Mouse (Mus musculus) forebrain, embryonic 11.5 days (tissue): ENCODE results near the gene Pla2g6. TPM values are rescaled to one million over a fixed set of nuclear protein-coding genes. Genes with fewer than 3 reads are reported as not detected.

Experiments used
- ATAC-seq: fragments of 200-750 bp; cut with Nextera tagmentation; replicated peaks from 2 replicates; pipeline ENCODE4 v1.8.0; 2017; ENCODE audit warnings: moderate TSS enrichment; ENCODE audit not compliant: low FRiP score
- DNase-seq: peaks from one replicate; pipeline ENCODE4 v3.0.0-alpha.2; 2017; ENCODE audit warnings: low spot score
- H3K27ac ChIP-seq: fragments of 300-500 bp; sonication (generic); 2 replicates; pipeline ENCODE4 v1.5.1; 2014; ENCODE audit warnings: low read depth, low read length
- H3K27me3 ChIP-seq: fragments of 300-500 bp; sonication (generic); 2 replicates; pipeline ENCODE4 v1.6.1; 2014; ENCODE audit warnings: mild to moderate bottlenecking, low read length, mixed read lengths; ENCODE audit not compliant: control insufficient read depth, insufficient read depth
- H3K36me3 ChIP-seq: fragments of 300-500 bp; sonication (generic); 2 replicates; pipeline ENCODE4 v1.6.1; 2014; ENCODE audit warnings: mild to moderate bottlenecking, low read length, moderate library complexity, mixed read lengths; ENCODE audit not compliant: control insufficient read depth, insufficient read depth
- H3K4me1 ChIP-seq: fragments of 300-500 bp; sonication (generic); replicated peaks from 2 replicates; pipeline ENCODE4 v1.6.1; 2014; ENCODE audit warnings: low read length, mixed read lengths; ENCODE audit not compliant: control insufficient read depth, insufficient read depth
- H3K4me2 ChIP-seq: fragments of 300-500 bp; sonication (generic); 2 replicates; pipeline ENCODE4 v1.6.1; 2014; ENCODE audit warnings: low read depth, mild to moderate bottlenecking, low read length, moderate library complexity, mixed read lengths; ENCODE audit not compliant: severe bottlenecking
- H3K4me3 ChIP-seq: fragments of 300-500 bp; sonication (generic); 2 replicates; pipeline ENCODE4 v1.5.1; 2014; ENCODE audit warnings: low read depth, low read length
- H3K9ac ChIP-seq: fragments of 300-500 bp; sonication (generic); 2 replicates; pipeline ENCODE4 v1.6.1; 2014; ENCODE audit warnings: low read length
- H3K9me3 ChIP-seq: fragments of 300-500 bp; sonication (generic); 2 replicates; pipeline ENCODE4 v1.6.1; 2016; ENCODE audit warnings: low read length, mixed read lengths; ENCODE audit not compliant: control insufficient read depth
- WGBS: fragments of 180-500 bp; shearing (Covaris S2); extraction: QIAGEN DNeasy Blood & Tissue Kit; methylation state at CpG from one replicate; pipeline ENCODE4 v1.1.7; 2014; 5-methylcytosine and 5-hydroxymethylcytosine counted together
- polyA plus RNA-seq: library from polyadenylated mRNA; unstranded; fragments of >200 nt; fragmentation: Nextera tagmentation; extraction: Ambion mirVana; gene quantifications from 2 replicates; pipeline ENCODE4 v1.2.1, GENCODE M21; 2014

The Pla2g6 gene
- polyA plus RNA-seq, 1 experiment from 2014 or later = 22.3 TPM

GRCm38 (mm10) chr15:79282434-79282833 is 45.8 kb downstream of the Pla2g6 start:
- Histone ChIP-seq H3K36me3 (no peaks in the 10 kb centered on the region), H3K27me3 (no peaks in the 10 kb centered on the region), H3K4me2 (no peak overlapping the region), H3K9me3 (no peaks in the 10 kb centered on the region), H3K4me1 (no peaks in the 10 kb centered on the region), H3K27ac (no peak overlapping the region), H3K4me3 (no peak overlapping the region), H3K9ac (no peak overlapping the region)
- 88% methylated on average over 5 of the region's 5 CpGs for WGBS
- DNase-seq = no peak
- no peak for ATAC-seq

GRCm38 (mm10) chr15:79281389-79281788 is 46.8 kb downstream of the Pla2g6 start:
- Histone ChIP-seq H3K4me1 (no peaks in the 10 kb centered on the region), H3K9ac (no peak overlapping the region), H3K27ac (no peak overlapping the region), H3K9me3 (no peaks in the 10 kb centered on the region; the same call in 1 of the 2 replicates), H3K4me2 (no peak overlapping the region), H3K27me3 (no peaks in the 10 kb centered on the region), H3K36me3 (no peaks in the 10 kb centered on the region), H3K4me3 (no peak overlapping the region)
- WGBS = 84% methylated on average over 1 of the region's 1 CpGs
- DNase-seq = no peak
- ATAC-seq = no peak

GRCm38 (mm10) chr15:79280850-79281249 is 47.3 kb downstream of the Pla2g6 start:
- H3K4me1 ChIP-seq = no peaks in the 10 kb centered on the region
- 69% methylated on average over 5 of the region's 5 CpGs for WGBS
- no peaks in the 10 kb centered on the region; the same call in 1 of the 2 replicates for H3K9me3 ChIP-seq
- H3K9ac ChIP-seq = no peak overlapping the region
- H3K4me3 ChIP-seq = no peak overlapping the region
- DNase-seq = no peak
- no peaks in the 10 kb centered on the region for H3K27me3 ChIP-seq
- no peak for ATAC-seq
- no peak overlapping the region for H3K27ac ChIP-seq
- no peaks in the 10 kb centered on the region for H3K36me3 ChIP-seq
- H3K4me2 ChIP-seq = no peak overlapping the region

GRCm38 (mm10) chr15:79280209-79280608 is 48.0 kb downstream of the Pla2g6 start:
- no peak overlapping the region for H3K4me2 ChIP-seq
- no peak overlapping the region for H3K4me3 ChIP-seq
- 29% methylated on average over 6 of the region's 6 CpGs for WGBS
- no peaks in the 10 kb centered on the region for H3K27me3 ChIP-seq
- peak; percentile 67 for DNase-seq
- H3K36me3 ChIP-seq = no peaks in the 10 kb centered on the region
- ATAC-seq = no peak
- H3K27ac ChIP-seq = no peak overlapping the region
- no peaks in the 10 kb centered on the region; the same call in 1 of the 2 replicates for H3K9me3 ChIP-seq
- no peak overlapping the region for H3K9ac ChIP-seq
- no peaks in the 10 kb centered on the region for H3K4me1 ChIP-seq

- no peak for ATAC-seq
- DNase-seq = no peak
- Histone ChIP-seq H3K4me3 (no peak overlapping the region), H3K9ac (no peak overlapping the region), H3K27me3 (no peaks in the 10 kb centered on the region), H3K27ac (no peak overlapping the region), H3K36me3 (no peaks in the 10 kb centered on the region), H3K9me3 (no peaks in the 10 kb centered on the region; the same call in 1 of the 2 replicates), H3K4me1 (no peaks in the 10 kb centered on the region), H3K4me2 (no peak overlapping the region)
- 79% methylated on average over 10 of the region's 10 CpGs for WGBS
These were observed 50.5 kb downstream of the Pla2g6 start for GRCm38 (mm10) chr15:79277728-79278127.

- H3K9ac ChIP-seq = no peak overlapping the region
- no peak overlapping the region for H3K4me2 ChIP-seq
- no peaks in the 10 kb centered on the region for H3K36me3 ChIP-seq
- no peak for DNase-seq
- no peaks in the 10 kb centered on the region; the same call in 1 of the 2 replicates for H3K9me3 ChIP-seq
- 63% methylated on average over 10 of the region's 10 CpGs for WGBS
- no peak overlapping the region for H3K27ac ChIP-seq
- H3K4me3 ChIP-seq = no peak overlapping the region
- no peaks in the 10 kb centered on the region for H3K27me3 ChIP-seq
- 0 out of 2 replicates have a peak, but pooled peaks cover 4% of the 10 kb centered on the region for H3K4me1 ChIP-seq
- no peak for ATAC-seq
These were observed 55.2 kb downstream of the Pla2g6 start for GRCm38 (mm10) chr15:79273020-79273419.

GRCm38 (mm10) chr15:79271124-79271746 is 57.0 kb downstream of the Pla2g6 start:
- DNase-seq (peak; percentile 82), ATAC-seq (peak; percentile 69; the same call in 1 of the 2 replicates)
- WGBS = 14% methylated on average over 17 of the region's 17 CpGs
- H3K4me3 ChIP-seq = peak overlapping the region; percentile 33
- H3K27ac ChIP-seq = no peak overlapping the region
- no peaks in the 10 kb centered on the region for H3K9me3 ChIP-seq
- H3K4me1 ChIP-seq = 0 out of 2 replicates have a peak, but pooled peaks cover 4% of the 10 kb centered on the region
- H3K36me3 ChIP-seq = no peaks in the 10 kb centered on the region
- no peaks in the 10 kb centered on the region for H3K27me3 ChIP-seq
- peak overlapping the region; percentile 61 for H3K9ac ChIP-seq
- peak overlapping the region; percentile 92 for H3K4me2 ChIP-seq

- H3K4me3 ChIP-seq = peak overlapping the region; percentile 33
- H3K27me3 ChIP-seq = no peaks in the 10 kb centered on the region; the same call in 1 of the 2 replicates
- no peaks in the 10 kb centered on the region for H3K9me3 ChIP-seq
- peak overlapping the region; percentile 92 for H3K4me2 ChIP-seq
- no peak overlapping the region for H3K27ac ChIP-seq
- peak; percentile 85 for DNase-seq
- H3K4me1 ChIP-seq = 0 out of 2 replicates have a peak, but pooled peaks cover 4% of the 10 kb centered on the region
- peak; percentile 80 for ATAC-seq
- peak overlapping the region; percentile 61 for H3K9ac ChIP-seq
- under 1% methylated on average over 33 of the region's 33 CpGs for WGBS
- H3K36me3 ChIP-seq = no peaks in the 10 kb centered on the region
These were observed 57.7 kb downstream of the Pla2g6 start for GRCm38 (mm10) chr15:79270317-79271123.
